Mouse (Mus musculus) olfactory bulb, adult 2 months (tissue): ENCODE results near the gene Zfp870.

Experiments used
- CTCF ChIP-seq: fragments of 200-500 bp; IDR thresholded peaks from 2 replicates; pipeline ENCODE4 v1.5.1; 2012; ENCODE audit warnings: low read depth, mild to moderate bottlenecking, low read length, moderate library complexity; ENCODE audit not compliant: insufficient read depth
- POLR2A ChIP-seq: fragments of 200-500 bp; IDR thresholded peaks from 2 replicates; pipeline ENCODE4 v1.6.1; 2012; ENCODE audit warnings: mild to moderate bottlenecking, low read depth, low read length, moderate library complexity; ENCODE audit not compliant: insufficient read depth

DNA sequence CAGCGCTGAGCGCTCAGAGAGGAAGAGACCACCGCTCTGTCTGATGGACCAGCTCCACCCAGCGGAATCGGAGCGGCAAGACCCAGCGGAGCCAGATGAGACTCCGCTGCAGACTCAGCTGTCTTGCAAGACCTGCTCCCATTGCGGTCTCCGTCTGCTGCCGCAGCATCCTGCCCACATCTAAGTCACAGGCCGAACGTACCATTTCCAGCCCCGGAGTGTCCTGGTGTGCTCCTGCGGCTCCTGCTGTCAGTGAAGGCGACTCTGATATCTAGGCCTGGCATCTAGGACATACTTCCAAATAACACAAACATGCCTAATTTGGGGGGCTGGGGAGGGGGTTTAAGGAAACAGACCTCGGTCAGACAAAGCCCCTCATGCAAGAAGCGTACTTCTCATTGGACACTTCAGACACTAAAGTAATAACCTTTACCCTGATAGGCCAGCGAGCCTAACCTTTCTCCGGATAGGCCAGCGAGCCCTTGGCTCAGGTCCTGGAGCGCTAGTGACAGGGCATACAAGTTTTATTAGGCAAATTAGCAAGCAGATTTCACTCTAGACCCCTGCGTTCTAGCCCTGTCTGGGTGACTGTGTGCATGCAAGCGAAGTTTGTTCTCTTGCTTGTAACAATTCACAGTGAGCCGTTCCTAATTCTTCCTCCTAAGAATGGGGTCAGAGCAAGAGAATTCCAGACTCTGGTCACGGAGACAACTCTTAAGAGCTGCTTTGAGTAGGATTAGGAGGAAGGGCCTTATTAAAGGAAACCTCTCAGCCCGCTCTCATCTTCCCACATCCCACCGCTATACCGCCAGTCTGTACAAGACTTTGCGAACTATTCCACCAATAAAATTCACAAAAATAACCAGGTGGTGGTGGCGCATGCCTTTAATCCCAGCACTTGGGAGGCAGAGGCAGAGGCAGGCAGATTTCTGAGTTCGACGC is at the start of gene Zfp870:
- no peak for TF ChIP-seq POLR2A
- peak; percentile 35; the same call in 1 of the 2 replicates for TF ChIP-seq CTCF
